Mouse (Mus musculus): ENCODE data around the gene Cxcl9.

- TF ChIP-seq POLR2A (IDR thresholded peaks at IDR 0.05; ENCODE audit: extremely low read depth, insufficient read depth, low read length) (no peak), CTCF (IDR thresholded peaks at IDR 0.05; ENCODE audit: low read depth, low read length) (no peak)
These were observed 30.2 kb upstream of the Cxcl9 start for GRCm38 (mm10) chr5:92358033-92358432.
